Mouse (Mus musculus) myocyte (in vitro differentiated cells): ENCODE measurements around the gene Dll4.

Source experiments
- E2F4 ChIP-seq: IDR thresholded peaks from one replicate; pipeline ENCODE4 v1.6.1; 2011; ENCODE audit warnings: mild to moderate bottlenecking, control low read depth, moderate library complexity; ENCODE audit not compliant: insufficient read depth
- MAX ChIP-seq: IDR thresholded peaks from one replicate; pipeline ENCODE4 v1.6.1; 2011; ENCODE audit warnings: low read depth, mild to moderate bottlenecking, control low read depth
- MYOG ChIP-seq, 3 experiments: IDR thresholded peaks; one replicate each; pipeline ENCODE4 v1.6.1; 2011; ENCODE audit warnings: control low read depth in 2 of 3, low read depth in 2 of 3, mild to moderate bottlenecking in 2 of 3; ENCODE audit not compliant: insufficient read length in 2 of 3, control insufficient read depth in 1 of 3, insufficient read depth in 1 of 3
- POLR2A ChIP-seq: IDR thresholded peaks from one replicate; pipeline ENCODE4 v1.6.1; 2011; ENCODE audit warnings: low read depth, mild to moderate bottlenecking, control low read depth, moderate library complexity; ENCODE audit not compliant: insufficient read length
- REST ChIP-seq: IDR thresholded peaks from one replicate; pipeline ENCODE4 v1.6.1; 2011; ENCODE audit warnings: mild to moderate bottlenecking, control low read depth, moderate library complexity; ENCODE audit not compliant: insufficient read depth, insufficient read length
- TCF3 ChIP-seq: IDR thresholded peaks from one replicate; pipeline ENCODE4 v1.6.1; 2011; ENCODE audit warnings: low read depth, control low read depth; ENCODE audit not compliant: insufficient read length
- USF1 ChIP-seq: IDR thresholded peaks from one replicate; pipeline ENCODE4 v1.6.1; 2011; ENCODE audit warnings: low read depth, mild to moderate bottlenecking, control low read depth, moderate library complexity

GRCm38 (mm10) chr2:119312380-119312958, 13.1 kb upstream of the Dll4 start:
- TF ChIP-seq POLR2A (no peak), MAX (no peak), TCF3 (no peak), REST (no peak), USF1 (no peak), MYOG (IDR thresholded peaks at IDR 0.05; ENCODE audit: control insufficient read depth in 1 of 3, insufficient read depth in 1 of 3, insufficient read length in 2 of 3, low read depth in 2 of 3) (no peak), E2F4 (no peak)
